Mouse (Mus musculus): ENCODE measurements at regions not wholly inside any gene's neighbourhood (a gene's known extent, or its start where the extent isn't known, plus 50 kb on each side); places are given as distances from the start of the nearest gene placed in this dataset.

DNA sequence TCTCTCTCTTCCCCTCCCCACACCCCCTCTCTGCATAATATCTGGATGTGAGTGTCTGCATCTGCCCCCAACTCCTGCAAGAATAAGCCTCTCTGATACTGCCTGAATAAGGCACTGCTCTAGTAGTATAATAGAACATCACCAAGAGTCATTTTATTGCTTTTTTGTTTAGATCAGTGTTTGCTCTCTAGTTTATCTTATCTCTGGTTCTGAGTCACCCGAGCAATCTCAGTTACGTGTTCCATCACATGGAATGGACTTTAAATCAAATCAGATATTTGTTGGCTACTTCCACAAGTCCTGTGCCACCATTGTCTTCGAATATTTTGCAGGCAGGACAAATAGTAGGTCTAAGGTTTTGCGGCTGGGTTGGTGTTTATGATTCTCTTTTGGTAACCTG, 131.5 kb downstream of the Ube2e3 start:
- TF ChIP-seq CTCF (IDR thresholded peaks at IDR 0.05; ENCODE audit: extremely low read depth, insufficient read depth, insufficient read length, insufficient replicate concordance) (no peak), POLR2A (IDR thresholded peaks at IDR 0.05; ENCODE audit: low read depth, low read length) (no peak)
